Mouse (Mus musculus): ENCODE measurements at regions not wholly inside any gene's neighbourhood (a gene's known extent, or its start where the extent isn't known, plus 50 kb on each side); places are given as distances from the start of the nearest gene placed in this dataset.

DNA sequence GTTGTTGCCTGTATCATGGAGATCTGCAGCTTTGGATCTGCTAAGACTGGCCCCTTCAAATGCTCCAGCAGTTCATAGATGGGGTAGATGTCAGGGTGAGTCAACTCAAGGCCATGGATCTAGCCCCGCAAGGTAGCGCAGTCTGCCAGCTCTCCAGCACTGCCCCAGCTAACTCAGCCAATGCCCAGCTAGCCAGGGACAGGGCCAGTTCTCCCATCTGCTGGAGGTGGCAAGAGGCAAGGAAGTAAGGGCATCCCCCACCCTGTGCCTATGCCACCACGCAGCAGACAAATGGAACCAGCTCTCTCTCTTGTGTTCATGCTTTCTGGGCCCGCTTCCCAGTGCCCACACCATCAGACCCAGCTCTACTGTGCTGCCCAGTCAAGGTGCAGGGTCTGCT is 102.5 kb downstream of the Foxb1 start:
- DNase-seq: no peak

DNA sequence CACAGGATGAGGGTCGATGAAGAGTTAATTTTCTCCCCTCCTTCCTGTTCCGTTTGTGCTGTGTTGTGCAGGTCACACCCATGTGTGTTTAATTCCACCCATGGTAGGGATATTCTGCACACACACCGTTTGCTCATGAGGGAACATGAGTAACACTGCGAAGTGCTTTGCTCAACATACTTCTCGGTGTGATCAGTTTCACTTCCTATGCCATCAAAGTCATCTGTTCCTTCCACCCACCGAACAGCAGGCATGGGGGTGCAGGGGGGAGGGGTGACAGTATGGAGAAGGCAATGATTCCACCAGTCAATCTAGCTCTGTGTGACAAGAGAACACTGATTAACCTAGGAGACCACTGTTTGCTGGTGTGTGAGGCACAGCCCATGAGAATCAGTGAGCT is 104.7 kb downstream of the Foxb1 start:
- no peak for DNase-seq

DNA sequence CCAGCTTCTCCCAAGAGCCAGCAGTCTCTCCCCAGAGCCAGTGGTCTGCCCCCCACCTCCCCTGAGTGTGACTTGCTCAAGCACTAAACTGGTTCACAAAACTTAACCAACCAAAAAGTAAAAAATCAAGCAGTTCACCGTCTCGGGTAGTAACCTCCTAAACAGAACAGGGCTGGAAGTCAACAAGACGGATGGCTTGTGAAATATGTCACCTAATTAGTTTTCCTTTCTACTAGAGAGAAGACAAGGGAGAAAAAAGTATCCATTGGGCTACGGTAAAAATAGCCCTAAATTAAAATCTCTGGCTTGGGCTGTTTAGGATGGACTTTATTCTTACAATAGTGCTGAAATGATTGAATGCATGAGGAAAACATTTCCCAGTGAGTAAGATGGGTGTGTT is 108.6 kb downstream of the Foxb1 start:
- no peak for DNase-seq

DNA sequence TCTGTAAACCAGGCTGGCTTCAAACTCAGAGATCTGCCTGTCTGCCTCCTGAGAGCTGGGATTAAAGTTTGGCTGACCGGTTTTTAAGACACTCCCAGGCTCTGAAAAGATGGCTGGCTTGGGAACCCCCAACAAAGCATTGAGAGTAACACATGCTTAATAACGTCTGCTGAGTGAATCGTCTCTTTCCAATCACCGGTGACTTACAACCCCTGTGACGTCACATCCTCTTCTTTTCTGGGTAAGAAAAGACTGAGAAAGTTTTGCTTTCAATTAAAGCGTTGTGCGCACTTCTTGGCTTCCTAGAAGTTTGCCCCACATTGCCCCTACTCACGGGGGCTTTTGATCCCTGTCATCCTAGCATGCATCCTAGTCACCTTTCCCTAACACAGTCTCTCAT is 109.1 kb downstream of the Foxb1 start:
- no peak for DNase-seq

DNA sequence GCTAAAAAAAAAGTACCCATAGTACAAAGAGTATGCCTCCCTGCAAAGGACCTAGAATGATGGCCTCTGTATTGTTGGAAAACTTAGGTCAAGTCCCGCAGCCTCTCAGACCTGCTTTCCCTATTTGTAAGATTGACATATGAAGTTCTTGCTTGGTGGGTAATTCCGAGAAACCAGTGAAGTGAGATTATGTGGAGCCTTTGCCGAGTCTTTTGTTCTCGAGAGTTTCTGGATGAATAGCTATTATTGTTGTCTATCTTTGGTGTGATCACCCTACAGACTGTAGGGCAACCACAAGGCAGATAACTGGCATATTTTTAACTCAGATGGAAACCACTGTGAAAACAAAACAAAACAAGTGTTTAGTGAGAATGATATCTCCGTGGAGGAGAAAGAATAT is 118.1 kb downstream of the Foxb1 start:
- DNase-seq: no peak

DNA sequence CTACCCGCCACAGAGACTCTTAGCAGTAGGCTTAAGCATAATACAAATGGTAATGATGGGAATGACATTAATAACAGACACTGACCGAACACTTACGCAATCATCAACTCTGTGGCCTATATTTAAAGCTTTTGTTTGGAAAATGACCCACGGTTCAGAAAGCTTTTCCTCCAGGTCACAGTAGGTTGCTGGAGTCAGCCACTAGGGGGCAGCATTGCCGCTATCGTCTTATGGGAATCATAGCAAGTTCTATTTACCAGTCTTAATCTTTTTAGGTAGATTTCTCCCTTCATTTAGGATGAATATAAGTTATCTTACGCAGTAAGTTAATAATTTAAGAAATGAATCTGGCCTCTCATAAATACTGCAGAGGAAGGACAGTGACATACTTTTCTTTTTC is 137.4 kb downstream of the Foxb1 start:
- DNase-seq: peak; percentile 16

DNA sequence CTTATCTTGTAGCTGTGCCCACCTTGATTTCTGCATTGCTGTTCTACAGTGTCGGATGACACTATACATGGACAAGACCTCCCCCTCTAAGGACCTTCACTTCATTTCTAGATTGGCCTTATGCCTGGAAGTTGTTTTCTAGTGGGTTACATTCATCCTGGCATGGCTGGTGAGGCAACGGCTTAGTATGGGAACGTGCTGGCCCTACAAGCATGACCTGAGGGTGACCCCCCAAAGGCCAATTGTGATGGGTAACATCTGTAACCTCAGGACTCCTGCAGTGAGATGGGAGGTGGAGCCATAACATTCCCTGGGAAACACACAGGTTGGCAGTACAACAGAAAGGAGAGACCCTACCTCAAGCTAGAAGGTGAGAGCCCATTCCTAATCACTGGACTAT is 139.7 kb downstream of the Foxb1 start:
- no peak for DNase-seq

DNA sequence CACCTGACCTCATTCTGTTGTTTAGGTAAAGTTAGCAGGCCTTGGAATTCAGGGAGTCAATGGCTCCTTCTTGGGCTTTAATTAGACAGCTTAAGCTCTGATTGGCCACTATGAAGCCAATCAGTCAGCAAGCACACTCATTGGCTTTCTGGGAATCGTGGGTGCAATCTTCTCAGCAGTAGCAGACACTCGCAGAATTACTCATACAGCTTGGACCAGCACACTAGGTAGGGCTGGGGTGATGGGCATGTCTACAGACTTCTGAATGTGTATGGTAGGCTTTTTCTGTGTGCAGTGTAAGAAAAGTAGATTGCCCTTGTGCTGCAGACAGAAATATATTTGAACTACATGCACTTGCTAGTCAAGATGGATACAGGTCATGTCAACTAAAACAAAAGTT is 143.4 kb downstream of the Foxb1 start:
- DNase-seq: no peak

DNA sequence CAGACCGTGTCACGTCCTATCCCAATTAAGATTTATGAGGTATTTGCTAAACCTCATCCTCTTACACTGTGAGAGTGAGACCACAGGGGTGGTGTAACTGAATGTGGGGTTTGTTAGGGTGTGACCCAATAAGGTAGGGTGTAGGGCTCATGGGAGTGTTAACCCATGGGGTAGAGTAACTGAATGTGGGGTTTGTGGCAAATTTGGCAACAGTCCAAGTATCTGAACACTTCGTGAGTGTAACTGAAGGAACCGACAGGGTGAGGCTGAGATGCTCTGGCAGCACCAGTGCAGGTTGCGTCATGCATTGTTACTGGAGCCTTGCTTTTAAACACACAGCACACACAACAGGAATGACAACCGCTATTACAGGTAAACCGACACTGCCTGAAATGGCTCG is 144.1 kb downstream of the Anxa2 start:
- DNase-seq: no peak

DNA sequence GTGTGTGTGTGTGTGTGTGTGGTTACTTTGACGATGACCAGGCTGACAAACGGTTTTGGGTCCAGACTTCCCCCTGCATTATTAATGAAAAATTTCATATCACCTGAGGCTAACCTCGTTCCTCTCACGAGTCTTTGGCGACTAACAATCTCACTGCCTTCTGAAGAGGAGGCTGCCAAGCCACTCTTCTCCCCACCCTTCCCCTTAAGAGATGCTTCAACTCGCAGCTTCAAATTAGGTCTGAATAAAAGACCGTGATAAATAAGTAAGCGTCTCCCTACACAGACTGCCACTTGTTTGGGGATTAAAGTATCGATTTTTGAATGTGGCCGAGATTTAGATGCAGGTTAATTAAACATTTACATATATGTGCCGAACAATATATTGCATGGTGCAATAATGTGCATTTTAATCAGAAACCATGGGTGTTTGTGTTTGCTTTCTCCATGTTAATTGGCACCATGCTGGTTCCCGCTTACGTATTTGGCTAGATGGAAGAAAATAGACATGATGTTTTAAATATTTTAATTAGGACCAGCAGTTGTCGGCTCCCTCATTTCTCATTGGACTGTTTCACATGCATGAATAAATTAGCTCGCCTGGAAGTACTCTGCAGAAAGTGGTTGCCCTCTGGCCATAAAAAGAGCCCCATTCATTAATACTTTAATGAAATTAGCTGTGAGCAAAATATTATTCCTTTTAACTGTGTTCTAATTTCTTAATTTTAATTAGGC is 139.1 kb downstream of the Anxa2 start:
- no peak for DNase-seq

DNA sequence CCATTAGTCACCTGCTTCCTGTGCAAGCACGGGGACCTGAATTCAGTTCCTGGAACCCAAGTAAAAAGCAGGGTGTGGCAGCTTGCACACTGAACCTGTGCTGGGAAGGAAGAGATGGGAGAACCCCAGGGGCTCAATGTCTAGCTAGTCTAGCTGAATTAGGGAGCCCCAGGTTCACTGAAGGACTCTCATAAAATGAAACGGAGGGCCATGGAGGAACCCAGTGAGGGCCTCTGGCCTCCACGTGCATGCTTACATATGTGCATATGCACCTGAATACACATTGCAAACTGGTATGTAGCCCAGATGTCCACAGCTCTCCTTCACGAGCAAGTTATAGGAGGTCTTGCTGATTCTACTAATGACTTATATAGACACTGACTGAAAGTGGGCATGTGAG is 135.4 kb downstream of the Anxa2 start:
- no peak for DNase-seq

DNA sequence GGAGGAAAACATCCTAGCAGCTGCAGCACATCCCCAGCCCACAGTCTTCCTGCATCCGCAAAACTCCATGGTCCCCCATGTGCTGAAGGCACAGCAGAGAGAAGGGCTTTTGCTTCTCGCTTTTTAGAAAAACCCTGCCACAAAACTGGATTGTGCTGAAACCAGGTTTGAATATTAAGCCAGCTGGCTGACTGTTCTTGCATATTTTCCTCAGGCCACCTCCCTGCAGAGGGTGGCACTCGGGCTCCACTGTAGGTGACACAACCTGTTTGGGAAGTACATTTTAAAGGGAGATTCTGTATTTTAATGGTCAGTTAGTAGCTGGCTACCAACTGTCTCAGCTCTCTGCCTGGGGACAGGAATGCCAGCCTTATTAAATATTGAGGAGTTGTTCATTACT is 133.7 kb downstream of the Anxa2 start:
- DNase-seq: peak; percentile 28

DNA sequence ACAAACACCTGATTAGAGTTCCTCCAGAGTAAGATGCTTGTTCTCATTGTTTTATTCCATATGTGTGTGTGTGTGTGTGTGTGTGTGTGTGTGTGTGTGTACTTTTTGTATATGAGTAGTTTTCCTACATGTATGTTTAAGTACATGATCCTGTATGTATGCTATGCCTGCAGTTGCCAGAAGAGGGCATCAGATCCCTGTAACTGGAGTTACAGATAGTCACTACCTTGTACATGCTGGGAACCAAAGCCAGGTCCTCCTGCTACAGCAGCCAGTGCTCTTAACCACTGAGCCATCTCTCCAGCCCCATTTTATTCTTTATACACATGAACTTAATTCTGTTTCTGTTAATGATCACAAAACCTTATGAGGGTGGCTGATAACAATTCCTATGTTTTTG is 127.8 kb downstream of the Anxa2 start:
- DNase-seq: no peak

DNA sequence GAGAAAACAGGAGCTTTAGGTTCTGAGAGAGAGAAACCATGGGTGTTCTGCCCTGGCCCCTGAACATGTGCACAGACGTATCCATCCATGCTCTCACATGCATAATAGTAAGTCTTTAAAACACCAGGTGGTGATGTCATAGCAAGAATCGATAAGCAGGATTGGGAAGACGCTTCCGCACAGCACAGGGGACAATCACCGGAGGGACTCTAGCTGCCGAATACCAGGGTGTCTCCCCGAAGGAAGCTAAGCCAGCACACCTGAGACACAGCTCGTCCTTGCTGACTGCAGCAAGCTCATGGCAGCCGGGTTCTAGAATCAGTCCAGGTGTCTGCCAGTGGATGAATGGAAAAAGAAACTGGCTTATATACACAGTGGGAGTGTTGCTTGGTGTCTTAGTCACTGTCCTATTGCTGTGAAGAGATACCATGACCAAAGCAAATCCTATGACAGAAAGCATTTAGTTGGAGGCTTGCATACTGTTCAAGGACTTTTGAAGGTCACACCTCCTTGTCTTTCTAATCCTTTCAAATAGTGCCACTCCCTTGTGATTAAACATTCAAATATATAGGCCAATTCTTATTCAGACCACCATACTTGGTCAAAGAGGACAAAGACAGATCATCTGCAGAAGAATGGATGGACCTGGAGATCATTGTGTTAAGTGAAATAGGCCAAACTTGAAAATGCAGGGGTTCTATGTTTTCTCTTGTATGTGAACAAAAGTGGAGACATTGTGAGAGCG is 124.4 kb downstream of the Anxa2 start:
- no peak for DNase-seq

DNA sequence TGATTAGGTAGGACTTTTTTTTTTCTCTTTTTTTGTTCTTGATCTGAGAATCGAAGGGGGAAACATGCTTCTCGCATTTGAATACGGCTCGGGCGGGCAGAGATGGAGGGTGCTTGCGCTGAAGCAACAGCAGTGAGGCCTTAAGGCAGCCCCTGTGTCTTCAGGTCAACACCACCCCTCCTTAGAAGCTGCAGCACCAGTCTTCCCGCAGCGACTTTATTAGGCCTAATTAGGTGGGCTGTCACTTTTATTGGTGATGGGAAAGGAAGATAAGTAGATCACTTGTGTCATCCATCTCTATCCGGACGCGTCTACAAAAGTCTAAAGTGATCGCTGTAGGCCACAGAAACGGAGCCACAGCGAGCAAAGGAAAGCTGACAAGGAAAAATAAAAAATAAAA is 122.0 kb downstream of the Anxa2 start:
- no peak for DNase-seq

DNA sequence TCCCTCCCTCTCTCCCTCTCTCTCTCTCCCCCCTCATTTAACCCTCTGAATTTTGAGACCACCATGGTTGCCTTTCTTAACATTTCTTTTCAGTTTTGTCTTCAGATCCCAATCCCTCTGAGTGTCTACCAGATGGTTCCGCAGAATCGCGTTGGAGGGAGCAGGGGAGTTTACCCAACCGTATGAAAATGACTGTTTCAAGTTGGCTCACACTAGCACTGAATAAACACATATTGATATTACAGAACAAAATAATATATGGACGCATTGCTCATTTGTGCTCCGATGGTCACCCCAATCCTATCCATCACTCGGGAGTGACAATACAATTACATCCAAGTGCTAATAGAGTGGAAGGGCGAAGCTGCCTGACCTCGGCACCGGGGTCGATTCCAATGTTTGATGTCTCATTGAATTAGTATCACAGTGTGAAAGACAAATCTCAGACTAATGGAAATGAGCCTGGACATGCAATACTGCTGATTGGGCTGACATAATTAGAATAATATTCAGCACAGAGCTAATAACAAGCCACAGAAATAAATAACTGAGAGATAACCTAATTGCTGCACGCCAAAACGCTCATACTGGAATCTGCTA is 115.3 kb downstream of the Anxa2 start:
- DNase-seq: no peak

DNA sequence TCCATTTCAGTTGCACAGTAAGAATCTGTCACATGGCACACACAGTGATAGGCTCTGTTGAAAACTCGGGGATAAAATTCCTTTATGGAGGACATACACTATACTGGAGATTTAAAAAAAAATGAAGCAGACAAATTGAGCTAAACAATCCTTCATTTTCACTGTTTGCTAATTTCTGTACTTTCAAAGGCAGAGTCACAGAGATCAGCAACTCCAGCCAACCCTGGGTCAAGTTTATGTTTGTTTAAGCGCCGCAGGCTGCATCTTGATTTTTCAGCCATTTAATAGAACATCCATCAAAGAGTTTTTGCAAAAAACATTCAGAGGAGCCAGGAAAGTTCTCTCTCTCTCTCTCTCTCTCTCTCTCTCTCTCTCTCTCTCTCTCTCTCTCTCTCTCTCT is 114.8 kb downstream of the Anxa2 start:
- DNase-seq: no peak

DNA sequence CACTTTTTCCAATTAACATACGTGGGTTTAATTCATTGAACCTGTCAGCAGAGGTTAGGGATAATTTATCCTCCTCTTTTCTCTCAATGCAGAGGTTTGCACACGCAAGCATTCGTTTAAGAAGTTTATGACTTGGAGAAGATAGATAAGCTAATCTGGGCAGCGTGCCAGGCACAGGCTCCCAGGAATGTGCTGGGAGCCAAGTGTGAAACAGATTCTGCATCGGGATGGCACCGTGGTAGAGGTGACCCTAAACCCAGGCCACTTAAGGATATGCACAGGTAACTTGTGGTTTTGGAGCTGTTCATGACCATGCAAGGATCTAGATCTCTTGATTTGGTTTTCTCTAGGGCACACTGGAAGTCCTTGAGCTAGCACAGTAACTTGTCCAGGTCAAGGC is 113.6 kb downstream of the Anxa2 start:
- DNase-seq: no peak

DNA sequence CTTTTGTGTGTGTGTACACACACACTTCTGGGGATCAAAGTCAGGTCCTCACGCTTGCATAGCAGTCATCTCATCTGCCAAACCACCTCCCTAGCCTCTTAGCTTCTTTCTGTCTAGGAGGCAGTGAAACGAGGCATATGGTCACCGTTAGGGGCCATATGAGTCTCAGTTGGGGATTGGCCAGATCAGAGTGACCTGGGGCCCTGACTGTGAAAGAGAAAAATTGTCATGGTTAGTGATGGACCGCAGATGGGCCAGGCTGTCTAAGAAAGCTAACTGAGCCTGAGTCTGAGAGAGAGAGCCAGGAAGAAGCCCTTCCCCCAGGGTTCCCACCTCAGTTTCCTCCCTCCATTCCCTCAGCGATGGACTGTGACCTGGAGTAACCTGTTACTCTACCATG is 89.8 kb downstream of the Anxa2 start:
- DNase-seq: no peak

Data from kidney, adult 11 months (tissue).